Mouse (Mus musculus): ENCODE measurements around the gene Fam171a1. TPM values are rescaled to one million over a fixed set of nuclear protein-coding genes. Genes with fewer than 3 reads are reported as not detected.

Gene Fam171a1
- polyA plus RNA-seq, 2 experiments from 2014 or later, result not detected

GRCm38 (mm10) chr2:3139065-3139464 lies 25.0 kb downstream of the Fam171a1 start:
- no peak for ATAC-seq

GRCm38 (mm10) chr2:3139578-3139977 lies 25.6 kb downstream of the Fam171a1 start:
- no peak for ATAC-seq

GRCm38 (mm10) chr2:3140585-3140984 lies 26.6 kb downstream of the Fam171a1 start:
- no peak for ATAC-seq

- no peak for ATAC-seq
Measured at GRCm38 (mm10) chr2:3141804-3142203, 27.8 kb downstream of the Fam171a1 start.

GRCm38 (mm10) chr2:3144291-3144690 lies 30.3 kb downstream of the Fam171a1 start:
- ATAC-seq, result no peak

- no peak for ATAC-seq
Measured at GRCm38 (mm10) chr2:3147550-3148157, 33.6 kb downstream of the Fam171a1 start.

- no peak for ATAC-seq
Measured at GRCm38 (mm10) chr2:3148731-3149130, 34.7 kb downstream of the Fam171a1 start.

- no peak for ATAC-seq
Measured at GRCm38 (mm10) chr2:3150324-3150723, 36.3 kb downstream of the Fam171a1 start.

- ATAC-seq, result no peak
Measured at GRCm38 (mm10) chr2:3151336-3151735, 37.3 kb downstream of the Fam171a1 start.

- ATAC-seq, result no peak
Measured at GRCm38 (mm10) chr2:3154091-3154665, 40.2 kb downstream of the Fam171a1 start.

- no peak for ATAC-seq
Measured at GRCm38 (mm10) chr2:3154986-3155385, 41.0 kb downstream of the Fam171a1 start.

GRCm38 (mm10) chr2:3157030-3157429 lies 43.0 kb downstream of the Fam171a1 start:
- ATAC-seq, result no peak

- no peak for ATAC-seq
Measured at GRCm38 (mm10) chr2:3157661-3158344, 43.8 kb downstream of the Fam171a1 start.

GRCm38 (mm10) chr2:3158682-3159412 lies 44.8 kb downstream of the Fam171a1 start:
- ATAC-seq, result no peak

GRCm38 (mm10) chr2:3161578-3161977 lies 47.6 kb downstream of the Fam171a1 start:
- no peak for ATAC-seq

GRCm38 (mm10) chr2:3163501-3164076 lies 49.6 kb downstream of the Fam171a1 start:
- ATAC-seq, result no peak

GRCm38 (mm10) chr2:3165037-3165600 lies 51.1 kb downstream of the Fam171a1 start:
- no peak for ATAC-seq

GRCm38 (mm10) chr2:3165890-3166605 lies 52.0 kb downstream of the Fam171a1 start:
- no peak for ATAC-seq

- ATAC-seq, result no peak
Measured at GRCm38 (mm10) chr2:3168719-3169402, 54.8 kb downstream of the Fam171a1 start.

- ATAC-seq, result no peak
Measured at GRCm38 (mm10) chr2:3169403-3169747, 55.4 kb downstream of the Fam171a1 start.

GRCm38 (mm10) chr2:3171774-3172173 lies 57.8 kb downstream of the Fam171a1 start:
- ATAC-seq, result no peak

Measured in activated CD4-positive, CD25-positive, alpha-beta regulatory T cell, adult 4 months (primary cell).